8 mouse cellular contexts compared by ENCODE assay signal in genomic region chr5:100429344-100430075, GRCm38 (mm10). TPM values are rescaled to one million over a fixed set of nuclear protein-coding genes. Genes with fewer than 3 reads are reported as not detected.
DNase-seq lines count a peak whose midpoint lies in the region; ATAC-seq and TF ChIP-seq lines count a peak whose summit lies in the region.

No protein-coding gene starts in this region.

- WGBS in forebrain, embryonic 13.5 days = under 1% methylated on average over 53 of the region's 53 CpGs
- WGBS in large intestine, adult 2 months = under 1% methylated on average over 53 of the region's 53 CpGs
- WGBS in liver, postnatal 0 days (ENCODE audit: insufficient replicate concordance) = under 1% methylated on average over 53 of the region's 53 CpGs
- WGBS in neural tube, embryonic 14.5 days = 0% methylated on average over 53 of the region's 53 CpGs

- 0 out of 2 replicates have a peak, but pooled peaks have one; percentile 23 for TF ChIP-seq EP300 in ES-Bruce4 (IDR thresholded peaks at IDR 0.05; ENCODE audit: insufficient read depth, low read depth, low read length)
- peak; percentile 77 for TF ChIP-seq EP300 in liver, postnatal 0 days (IDR thresholded peaks at IDR 0.05; ENCODE audit: low read depth)

- peaks cover 37% of the 10 kb centered on the region for H3K36me3 ChIP-seq in ES-Bruce4 (ENCODE audit: control insufficient read depth, insufficient read depth, low read length, poor library complexity, severe bottlenecking)
- H3K36me3 ChIP-seq in forebrain, embryonic 13.5 days (ENCODE audit: poor library complexity, severe bottlenecking) = peaks cover 37% of the 10 kb centered on the region
- peaks cover 14% of the 10 kb centered on the region for H3K36me3 ChIP-seq in liver, postnatal 0 days (replicated peaks; ENCODE audit: insufficient read depth, low read length)
- H3K36me3 ChIP-seq in neural tube, embryonic 14.5 days (ENCODE audit: control insufficient read depth, insufficient read depth, low read length) = peaks cover 15% of the 10 kb centered on the region

- peak overlapping the region; percentile 66 for H3K9ac ChIP-seq in ES-Bruce4 (ENCODE audit: low read depth, poor library complexity, severe bottlenecking)
- H3K9ac ChIP-seq in forebrain, embryonic 13.5 days = peak overlapping the region; percentile 98
- H3K9ac ChIP-seq in liver, postnatal 0 days (replicated peaks) = peak overlapping the region; percentile 84
- H3K9ac ChIP-seq in neural tube, embryonic 14.5 days (replicated peaks; ENCODE audit: low read depth, low read length) = peak overlapping the region; percentile 91

- intact Hi-C loops in heart, postnatal 10 days (cut with DNase I) = loop anchor here (1.0 to 5.0 kb wide), 3 partner anchors 13 to 89 kb away; partner anchors contain the start of genes Cops4 and Sec31a

- peak overlapping the region; percentile 96 for H3K4me2 ChIP-seq in forebrain, embryonic 13.5 days
- peak overlapping the region; percentile 95 for H3K4me2 ChIP-seq in liver, postnatal 0 days (ENCODE audit: low read depth, low read length)
- peak overlapping the region; percentile 62 for H3K4me2 ChIP-seq in neural tube, embryonic 14.5 days (ENCODE audit: low read depth, low read length)

- DNase-seq in heart, postnatal 10 days = peak; percentile 95 to 96
- peak; percentile 94 for DNase-seq in large intestine, adult 2 months (ENCODE audit: low read depth, low spot score)
- DNase-seq in liver, postnatal 0 days = peak; percentile 94
- peak; percentile 90 for DNase-seq in testis, postnatal 10 days (ENCODE audit: low spot score)

- peak overlapping the region; percentile 66 for H3K27ac ChIP-seq in ES-Bruce4 (ENCODE audit: insufficient read depth, low read length)
- H3K27ac ChIP-seq in forebrain, embryonic 13.5 days = peak overlapping the region; percentile 94
- peak overlapping the region; percentile 92 for H3K27ac ChIP-seq in liver, postnatal 0 days (ENCODE audit: low read depth)
- peak overlapping the region; percentile 86 for H3K27ac ChIP-seq in neural tube, embryonic 14.5 days (ENCODE audit: low read depth, low read length)

- no peaks in the 10 kb centered on the region for H3K27me3 ChIP-seq in ES-Bruce4 (ENCODE audit: control insufficient read depth, insufficient read depth, low read length, poor library complexity, severe bottlenecking)
- H3K27me3 ChIP-seq in forebrain, embryonic 13.5 days = no peaks in the 10 kb centered on the region
- no peaks in the 10 kb centered on the region for H3K27me3 ChIP-seq in liver, postnatal 0 days (ENCODE audit: insufficient read depth, low read length)
- no peaks in the 10 kb centered on the region for H3K27me3 ChIP-seq in neural tube, embryonic 14.5 days (ENCODE audit: control insufficient read depth, insufficient read depth, low read length)

- TF ChIP-seq CTCF in ES-Bruce4 (IDR thresholded peaks at IDR 0.05; ENCODE audit: low read depth, low read length) = no peak
- no peak for TF ChIP-seq CTCF in liver, postnatal 0 days (IDR thresholded peaks at IDR 0.05; ENCODE audit: low read depth)

- TF ChIP-seq POLR2A in ES-Bruce4 (IDR thresholded peaks at IDR 0.05; ENCODE audit: insufficient read depth, low read length) = peak; percentile 95

- peak; percentile 100 for ATAC-seq in cerebellum, adult (ENCODE audit: insufficient number of reproducible peaks, low FRiP score, low TSS enrichment)
- peak; percentile 100 for ATAC-seq in forebrain, embryonic 13.5 days
- ATAC-seq in liver, postnatal 0 days = peak; percentile 99
- ATAC-seq in neural tube, embryonic 14.5 days (ENCODE audit: low read depth) = peak; percentile 99

- peak overlapping the region; percentile 95 for H3K4me3 ChIP-seq in ES-Bruce4 (ENCODE audit: low read depth, low read length)
- H3K4me3 ChIP-seq in forebrain, embryonic 13.5 days = peak overlapping the region; percentile 86
- H3K4me3 ChIP-seq in liver, postnatal 0 days (ENCODE audit: low read depth, low read length) = peak overlapping the region; percentile 69
- peak overlapping the region; percentile 85 for H3K4me3 ChIP-seq in neural tube, embryonic 14.5 days (ENCODE audit: low read depth, low read length)

- no peaks in the 10 kb centered on the region for H3K9me3 ChIP-seq in ES-Bruce4 (replicated peaks; ENCODE audit: control insufficient read depth, insufficient read depth, low read length, poor library complexity, severe bottlenecking)
- no peaks in the 10 kb centered on the region for H3K9me3 ChIP-seq in forebrain, embryonic 13.5 days (replicated peaks)
- H3K9me3 ChIP-seq in liver, postnatal 0 days (ENCODE audit: low read length) = no peaks in the 10 kb centered on the region
- no peaks in the 10 kb centered on the region for H3K9me3 ChIP-seq in neural tube, embryonic 14.5 days (ENCODE audit: control insufficient read depth, low read length)

- H3K4me1 ChIP-seq in ES-Bruce4 (ENCODE audit: control insufficient read depth, insufficient read depth, low read length) = no peaks in the 10 kb centered on the region
- H3K4me1 ChIP-seq in forebrain, embryonic 13.5 days = peaks cover 48% of the 10 kb centered on the region
- H3K4me1 ChIP-seq in liver, postnatal 0 days (ENCODE audit: insufficient read depth) = peaks cover 34% of the 10 kb centered on the region
- peaks cover 29% of the 10 kb centered on the region for H3K4me1 ChIP-seq in neural tube, embryonic 14.5 days (ENCODE audit: control insufficient read depth, insufficient read depth, low read length)

RNA-seq across cellular contexts. Expression of gene Sec31a, which starts 13.5 kb away (rescaled TPM):
- 181 and 197 TPM in 2 replicates for polyA plus RNA-seq in ES-Bruce4 (2011; ENCODE audit: insufficient read depth, insufficient read length, low read depth, missing spikeins)
- polyA plus RNA-seq in forebrain, embryonic 13.5 days (2015; fragmentation: Nextera tagmentation; extraction: Ambion mirVana) = 76.7 and 78.0 TPM in 2 replicates
- total RNA-seq in heart, postnatal 10 days (2021) = 100 to 1,000 TPM; 144 to 150 TPM
- polyA plus RNA-seq in large intestine, adult 2 months (2012; rRNA removed) = 208 and 328 TPM in 2 replicates
- 54.7 and 55.1 TPM in 2 replicates for polyA plus RNA-seq in liver, postnatal 0 days (2015; fragmentation: Nextera tagmentation; extraction: Ambion mirVana)
- 90.2 and 111 TPM in 2 replicates for polyA plus RNA-seq in neural tube, embryonic 14.5 days (2014; fragmentation: Nextera tagmentation; extraction: Ambion mirVana)

Comparison
In these comparisons a context has a peak if more than half of its experiments do, and no peak if none do; other contexts are left out.
1. Peak in every context shown above with its lines: DNase-seq, ATAC-seq, H3K4me3 ChIP-seq and H3K27ac ChIP-seq.